ENCODE assay signal across 29 mouse cellular contexts in the genomic region with DNA sequence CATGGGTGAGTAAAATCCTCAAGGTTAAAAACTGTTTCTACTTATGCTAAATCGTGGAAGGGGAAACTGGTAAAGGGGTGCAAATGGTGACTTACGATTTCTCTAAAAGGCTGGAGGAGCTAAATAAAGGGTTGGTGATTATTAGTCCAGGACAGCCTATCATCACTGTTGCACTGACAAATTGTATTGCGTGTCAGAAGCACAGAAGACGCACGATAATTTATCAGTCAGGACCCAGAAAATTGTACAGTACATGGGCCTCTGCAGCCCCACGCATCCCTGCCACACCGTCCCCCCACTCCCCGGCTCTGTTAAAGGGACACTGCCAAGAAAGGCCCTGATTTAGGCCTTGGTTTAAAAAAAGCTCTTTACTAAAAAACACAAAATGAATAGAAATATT.
A peak's percentile ranks its signal among the peaks of the same experiment; 100 is the strongest.
DNase-seq lines count a peak whose midpoint lies in the region; ATAC-seq and TF ChIP-seq lines count a peak whose summit lies in the region.
"Had no signal": no experiment of that assay in that cellular context is flagged by ENCODE, and none has a peak within 500 bp of the region (broad histone marks: within the 10 kb centered on the region; RNA-seq: fewer than 3 reads in every experiment).

No protein-coding gene starts in this region.

- H3K4me2 ChIP-seq in forebrain, embryonic 13.5 days: no peak overlapping the region
- no peak overlapping the region for H3K4me2 ChIP-seq in forebrain, embryonic 11.5 days (ENCODE audit: low read depth, low read length, severe bottlenecking)
- no peak overlapping the region for H3K4me2 ChIP-seq in forebrain, embryonic 16.5 days (ENCODE audit: low read length)
- H3K4me2 ChIP-seq in liver, embryonic 13.5 days: no peak overlapping the region
- H3K4me2 ChIP-seq in hindbrain, embryonic 16.5 days (ENCODE audit: low read length): no peak overlapping the region
- H3K4me2 ChIP-seq: heart, embryonic 11.5 days; hindbrain, embryonic 12.5 days; limb, embryonic 12.5 days; stomach, embryonic 15.5 days had no signal

- no peaks in the 10 kb centered on the region for H3K9me3 ChIP-seq in forebrain, embryonic 13.5 days (replicated peaks)
- H3K9me3 ChIP-seq in forebrain, embryonic 11.5 days (ENCODE audit: control insufficient read depth, low read length): no peaks in the 10 kb centered on the region
- no peaks in the 10 kb centered on the region for H3K9me3 ChIP-seq in forebrain, embryonic 16.5 days (ENCODE audit: control insufficient read depth, low read length)
- no peaks in the 10 kb centered on the region for H3K9me3 ChIP-seq in liver, embryonic 13.5 days (replicated peaks)
- no peaks in the 10 kb centered on the region for H3K9me3 ChIP-seq in hindbrain, embryonic 16.5 days (ENCODE audit: control insufficient read depth, low read length)
- H3K9me3 ChIP-seq: hindbrain, embryonic 12.5 days; limb, embryonic 12.5 days; stomach, embryonic 15.5 days had no signal

- no peak for TF ChIP-seq CTCF in olfactory bulb, adult 2 months (IDR thresholded peaks at IDR 0.05; ENCODE audit: insufficient read depth, low read depth, low read length)

- no peaks in the 10 kb centered on the region for H3K27me3 ChIP-seq in forebrain, embryonic 13.5 days
- H3K27me3 ChIP-seq in forebrain, embryonic 11.5 days (ENCODE audit: control insufficient read depth, insufficient read depth, low read length): no peaks in the 10 kb centered on the region
- no peaks in the 10 kb centered on the region for H3K27me3 ChIP-seq in forebrain, embryonic 16.5 days (replicated peaks; ENCODE audit: control insufficient read depth, insufficient read depth, low read length)
- H3K27me3 ChIP-seq in liver, embryonic 13.5 days: no peaks in the 10 kb centered on the region
- no peaks in the 10 kb centered on the region for H3K27me3 ChIP-seq in hindbrain, embryonic 16.5 days (replicated peaks; ENCODE audit: control insufficient read depth, insufficient read depth, low read length)
- H3K27me3 ChIP-seq: hindbrain, embryonic 12.5 days; limb, embryonic 12.5 days; stomach, embryonic 15.5 days had no signal

- no peak for DNase-seq in forebrain, embryonic 11.5 days (ENCODE audit: low spot score)
- no peak for DNase-seq in liver, embryonic 13.5 days
- DNase-seq in spleen, adult 18-20 months: no peak
- DNase-seq: adrenal gland, adult 2 months; cerebellum, adult 2 months; cerebellum, postnatal 14 days; gastrocnemius, postnatal 36 days; heart, adult 18-20 months; heart, postnatal 36 days; kidney, adult 8-10 months; kidney, postnatal 10 days; lung, adult 2 months; lung, postnatal 14 days; midbrain, embryonic 14.5 days; retina, postnatal 1 day; right cerebral cortex, postnatal 14 days; thymus, postnatal 14 days had no signal

- 79% methylated on average over 8 of the region's 8 CpGs for WGBS in forebrain, embryonic 13.5 days
- WGBS in forebrain, embryonic 11.5 days: 85% methylated on average over 8 of the region's 8 CpGs
- WGBS in forebrain, embryonic 16.5 days: 72% methylated on average over 8 of the region's 8 CpGs
- 40% methylated on average over 8 of the region's 8 CpGs for WGBS in liver, embryonic 13.5 days (ENCODE audit: insufficient replicate concordance)
- 38% methylated on average over 8 of the region's 8 CpGs for WGBS in olfactory bulb, adult 2 months
- 76% methylated on average over 8 of the region's 8 CpGs for whole genome bisulfite sequencing in hindbrain, embryonic 16.5 days

- H3K36me3 ChIP-seq in forebrain, embryonic 13.5 days (ENCODE audit: poor library complexity, severe bottlenecking): no peaks in the 10 kb centered on the region
- H3K36me3 ChIP-seq in forebrain, embryonic 11.5 days (ENCODE audit: control insufficient read depth, insufficient read depth, low read length): no peaks in the 10 kb centered on the region
- H3K36me3 ChIP-seq in forebrain, embryonic 16.5 days (ENCODE audit: control insufficient read depth, insufficient read depth): no peaks in the 10 kb centered on the region
- no peaks in the 10 kb centered on the region for H3K36me3 ChIP-seq in liver, embryonic 13.5 days
- no peaks in the 10 kb centered on the region for H3K36me3 ChIP-seq in hindbrain, embryonic 16.5 days (ENCODE audit: control insufficient read depth, insufficient read depth, low read length)
- H3K36me3 ChIP-seq: hindbrain, embryonic 12.5 days; limb, embryonic 12.5 days; stomach, embryonic 15.5 days had no signal

- no peak for ATAC-seq in forebrain, embryonic 13.5 days
- no peak for ATAC-seq in forebrain, embryonic 11.5 days (replicated peaks; ENCODE audit: low FRiP score)
- peak; percentile 39 for ATAC-seq in forebrain, embryonic 16.5 days
- ATAC-seq in liver, embryonic 13.5 days (ENCODE audit: low read depth): peak; percentile 73
- ATAC-seq in hindbrain, embryonic 16.5 days: no peak
- ATAC-seq: activated CD4-positive, CD25-positive, alpha-beta regulatory T cell, adult 4 months; intestine, embryonic 16.5 days had no signal

- H3K4me1 ChIP-seq in forebrain, embryonic 13.5 days: peaks cover 40% of the 10 kb centered on the region
- H3K4me1 ChIP-seq in forebrain, embryonic 11.5 days (replicated peaks; ENCODE audit: control insufficient read depth, insufficient read depth, low read length): peaks cover 9% of the 10 kb centered on the region
- peaks cover 45% of the 10 kb centered on the region for H3K4me1 ChIP-seq in forebrain, embryonic 16.5 days (replicated peaks; ENCODE audit: control insufficient read depth, insufficient read depth, low read length)
- H3K4me1 ChIP-seq in liver, embryonic 13.5 days (replicated peaks): peaks cover 55% of the 10 kb centered on the region
- H3K4me1 ChIP-seq in olfactory bulb, adult 2 months (ENCODE audit: control insufficient read depth, insufficient read depth, low read length): peaks cover 60% of the 10 kb centered on the region
- peaks cover 16% of the 10 kb centered on the region for H3K4me1 ChIP-seq in hindbrain, embryonic 16.5 days (ENCODE audit: control insufficient read depth, insufficient read depth, low read depth, low read length)

- no peak overlapping the region for H3K9ac ChIP-seq in forebrain, embryonic 13.5 days
- no peak overlapping the region for H3K9ac ChIP-seq in forebrain, embryonic 11.5 days (ENCODE audit: low read length)
- no peak overlapping the region for H3K9ac ChIP-seq in forebrain, embryonic 16.5 days (replicated peaks; ENCODE audit: low read depth, low read length)
- H3K9ac ChIP-seq in liver, embryonic 13.5 days: no peak overlapping the region
- no peak overlapping the region for H3K9ac ChIP-seq in hindbrain, embryonic 16.5 days (ENCODE audit: low read depth, low read length)
- H3K9ac ChIP-seq: hindbrain, embryonic 12.5 days; limb, embryonic 12.5 days; stomach, embryonic 15.5 days had no signal

- H3K27ac ChIP-seq in forebrain, embryonic 13.5 days: peak overlapping the region; percentile 2; the same call in 1 of the 2 replicates
- H3K27ac ChIP-seq in forebrain, embryonic 11.5 days (ENCODE audit: low read depth, low read length): no peak overlapping the region
- H3K27ac ChIP-seq in forebrain, embryonic 16.5 days (ENCODE audit: low read length): no peak overlapping the region; the same call in 1 of the 2 replicates
- H3K27ac ChIP-seq in liver, embryonic 13.5 days: no peak overlapping the region
- H3K27ac ChIP-seq in olfactory bulb, adult 2 months (ENCODE audit: insufficient read depth, low read depth, low read length): peak overlapping the region; percentile 96
- no peak overlapping the region for H3K27ac ChIP-seq in hindbrain, embryonic 16.5 days (ENCODE audit: low read depth, low read length)
- H3K27ac ChIP-seq: hindbrain, embryonic 12.5 days; left cerebral cortex, adult 2 months; limb, embryonic 12.5 days; stomach, embryonic 15.5 days had no signal

- H3K4me3 ChIP-seq in forebrain, embryonic 13.5 days: no peak overlapping the region
- no peak overlapping the region for H3K4me3 ChIP-seq in forebrain, embryonic 11.5 days (ENCODE audit: low read depth, low read length)
- no peak overlapping the region for H3K4me3 ChIP-seq in forebrain, embryonic 16.5 days (replicated peaks; ENCODE audit: low read length)
- no peak overlapping the region for H3K4me3 ChIP-seq in liver, embryonic 13.5 days (replicated peaks)
- no peak overlapping the region for H3K4me3 ChIP-seq in olfactory bulb, adult 2 months (ENCODE audit: insufficient read depth, low read depth, low read length)
- no peak overlapping the region for H3K4me3 ChIP-seq in hindbrain, embryonic 16.5 days (ENCODE audit: low read length)
- H3K4me3 ChIP-seq: erythroblast, embryonic 14.5 days; hindbrain, embryonic 12.5 days; left cerebral cortex, adult 2 months; limb, embryonic 12.5 days; stomach, embryonic 15.5 days had no signal

- TF ChIP-seq POLR2A in olfactory bulb, adult 2 months (IDR thresholded peaks at IDR 0.05; ENCODE audit: insufficient read depth, low read depth, low read length): no peak

Comparison
In these comparisons a context has a peak if more than half of its experiments do, and no peak if none do; other contexts are left out.
1. ATAC-seq: peak in forebrain, embryonic 16.5 days (single experiment) and liver, embryonic 13.5 days (single experiment); none in forebrain, embryonic 13.5 days (single experiment), forebrain, embryonic 11.5 days (single experiment) and hindbrain, embryonic 16.5 days (single experiment).
2. H3K27ac ChIP-seq: peak in forebrain, embryonic 13.5 days (single experiment) and olfactory bulb, adult 2 months (single experiment); none in forebrain, embryonic 11.5 days (single experiment), forebrain, embryonic 16.5 days (single experiment), liver, embryonic 13.5 days (single experiment) and hindbrain, embryonic 16.5 days (single experiment).